Mouse (Mus musculus): ENCODE measurements at regions not wholly inside any gene's neighbourhood (a gene's known extent, or its start where the extent isn't known, plus 50 kb on each side); places are given as distances from the start of the nearest gene placed in this dataset.
"Not testable (repeated sequence)": the region's sequence is repeated elsewhere in the genome, so short reads cannot be mapped to it uniquely, and the experiment has no call there.

DNA sequence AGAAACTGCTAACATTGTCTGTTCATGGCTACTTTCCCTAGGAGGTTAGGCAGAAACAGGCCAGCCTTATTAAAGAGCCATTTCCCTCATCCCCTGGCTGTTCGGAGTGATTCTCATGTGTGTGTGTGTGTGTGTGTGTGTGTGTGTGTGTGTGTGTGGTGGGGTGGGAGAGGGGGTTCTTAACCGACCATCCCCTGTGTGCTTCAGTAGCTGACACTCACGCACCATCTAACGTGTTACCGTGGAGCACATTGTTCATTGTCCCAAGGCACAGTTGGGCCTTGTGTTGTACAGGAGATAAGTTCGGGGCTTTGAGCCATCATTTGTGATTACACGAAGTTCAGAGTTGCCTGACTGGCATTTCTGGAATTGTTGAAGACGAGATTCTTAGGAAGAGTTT, 97.8 kb upstream of the Arl4c start:
- DNase-seq (ENCODE audit: low spot score) = no peak
- Histone ChIP-seq H3K9me3 (ENCODE audit: control insufficient read depth, low read length) (no peaks in the 10 kb centered on the region), H3K4me1 (ENCODE audit: control insufficient read depth, insufficient read depth, low read length) (no peaks in the 10 kb centered on the region), H3K27ac (replicated peaks; ENCODE audit: low read depth, low read length) (no peak overlapping the region), H3K4me3 (ENCODE audit: low read depth, low read length) (no peak overlapping the region), H3K36me3 (ENCODE audit: control insufficient read depth, insufficient read depth, low read length) (no peaks in the 10 kb centered on the region), H3K27me3 (ENCODE audit: control insufficient read depth, insufficient read depth, low read length) (no peaks in the 10 kb centered on the region), H3K9ac (ENCODE audit: low read length) (no peak overlapping the region), H3K4me2 (ENCODE audit: low read depth, severe bottlenecking) (no peak overlapping the region)
- no peak for ATAC-seq (ENCODE audit: insufficient number of reproducible peaks, low FRiP score, low TSS enrichment, low read depth)
- WGBS = 68% methylated on average over 8 of the region's 8 CpGs

GRCm38 (mm10) chr1:88800411-88800810, 98.4 kb upstream of the Arl4c start:
- ATAC-seq (ENCODE audit: insufficient number of reproducible peaks, low FRiP score, low TSS enrichment, low read depth) (no peak), DNase-seq (ENCODE audit: low spot score) (no peak)
- Histone ChIP-seq H3K27ac (replicated peaks; ENCODE audit: low read depth, low read length) (no peak overlapping the region), H3K9ac (ENCODE audit: low read length) (no peak overlapping the region), H3K4me1 (ENCODE audit: control insufficient read depth, insufficient read depth, low read length) (no peaks in the 10 kb centered on the region), H3K4me3 (ENCODE audit: low read depth, low read length) (no peak overlapping the region), H3K27me3 (ENCODE audit: control insufficient read depth, insufficient read depth, low read length) (no peaks in the 10 kb centered on the region), H3K4me2 (ENCODE audit: low read depth, severe bottlenecking) (no peak overlapping the region), H3K36me3 (ENCODE audit: control insufficient read depth, insufficient read depth, low read length) (no peaks in the 10 kb centered on the region), H3K9me3 (ENCODE audit: control insufficient read depth, low read length) (no peaks in the 10 kb centered on the region)
- WGBS = 64% methylated on average over 5 of the region's 5 CpGs

DNA sequence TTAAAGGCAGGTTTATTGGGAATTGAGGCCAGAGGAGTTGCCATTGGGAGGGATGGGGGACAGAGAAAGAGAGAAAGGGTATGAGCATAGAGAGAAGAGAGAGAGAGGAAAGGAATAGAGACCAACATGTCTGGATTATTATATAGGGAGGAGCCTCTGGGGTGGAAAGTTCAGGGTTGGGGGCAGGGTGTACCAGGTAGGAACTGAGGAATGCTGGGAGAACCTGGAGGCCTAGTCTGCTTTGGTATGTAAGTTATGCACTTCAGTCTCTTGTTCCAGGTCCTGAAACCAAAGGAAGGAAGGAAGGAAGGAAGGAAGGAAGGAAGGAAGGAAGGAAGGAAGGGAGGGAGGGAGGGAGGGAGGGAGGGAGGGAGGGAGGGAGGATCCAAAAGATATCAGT, 99.1 kb upstream of the Arl4c start:
- H3K9me3 ChIP-seq (ENCODE audit: control insufficient read depth, low read length); ATAC-seq (ENCODE audit: insufficient number of reproducible peaks, low FRiP score, low TSS enrichment, low read depth); H3K27ac ChIP-seq (replicated peaks; ENCODE audit: low read depth, low read length); H3K36me3 ChIP-seq (ENCODE audit: control insufficient read depth, insufficient read depth, low read length); DNase-seq (ENCODE audit: low spot score); H3K4me3 ChIP-seq (ENCODE audit: low read depth, low read length); H3K4me1 ChIP-seq (ENCODE audit: control insufficient read depth, insufficient read depth, low read length); H3K27me3 ChIP-seq (ENCODE audit: control insufficient read depth, insufficient read depth, low read length); H3K4me2 ChIP-seq (ENCODE audit: low read depth, severe bottlenecking); H3K9ac ChIP-seq (ENCODE audit: low read length): not testable (repeated sequence)

GRCm38 (mm10) chr1:88806960-88807359, 104.9 kb upstream of the Arl4c start:
- H3K27me3 ChIP-seq (ENCODE audit: control insufficient read depth, insufficient read depth, low read length) = no peaks in the 10 kb centered on the region
- H3K9me3 ChIP-seq (ENCODE audit: control insufficient read depth, low read length) = no peaks in the 10 kb centered on the region
- no peak overlapping the region for H3K4me3 ChIP-seq (ENCODE audit: low read depth, low read length)
- no peak for ATAC-seq (ENCODE audit: insufficient number of reproducible peaks, low FRiP score, low TSS enrichment, low read depth)
- peaks cover 5% of the 10 kb centered on the region; the same call in 1 of the 2 replicates for H3K4me1 ChIP-seq (ENCODE audit: control insufficient read depth, insufficient read depth, low read length)
- no peak overlapping the region for H3K27ac ChIP-seq (replicated peaks; ENCODE audit: low read depth, low read length)
- DNase-seq (ENCODE audit: low spot score) = peak; percentile 34
- no peak overlapping the region for H3K9ac ChIP-seq (ENCODE audit: low read length)
- WGBS = 53% methylated on average over 6 of the region's 6 CpGs
- H3K4me2 ChIP-seq (ENCODE audit: low read depth, severe bottlenecking) = no peak overlapping the region
- H3K36me3 ChIP-seq (ENCODE audit: control insufficient read depth, insufficient read depth, low read length) = no peaks in the 10 kb centered on the region

GRCm38 (mm10) chr1:88807901-88808300, 105.9 kb upstream of the Arl4c start:
- H3K9me3 ChIP-seq (ENCODE audit: control insufficient read depth, low read length) = no peaks in the 10 kb centered on the region
- no peak overlapping the region for H3K9ac ChIP-seq (ENCODE audit: low read length)
- H3K27ac ChIP-seq (replicated peaks; ENCODE audit: low read depth, low read length) = no peak overlapping the region
- no peak for DNase-seq (ENCODE audit: low spot score)
- no peaks in the 10 kb centered on the region for H3K27me3 ChIP-seq (ENCODE audit: control insufficient read depth, insufficient read depth, low read length)
- H3K4me1 ChIP-seq (ENCODE audit: control insufficient read depth, insufficient read depth, low read length) = peaks cover 5% of the 10 kb centered on the region; the same call in 1 of the 2 replicates
- H3K36me3 ChIP-seq (ENCODE audit: control insufficient read depth, insufficient read depth, low read length) = no peaks in the 10 kb centered on the region
- no peak overlapping the region for H3K4me2 ChIP-seq (ENCODE audit: low read depth, severe bottlenecking)
- 90% methylated on average over 6 of the region's 6 CpGs for WGBS
- no peak overlapping the region for H3K4me3 ChIP-seq (ENCODE audit: low read depth, low read length)
- ATAC-seq (ENCODE audit: insufficient number of reproducible peaks, low FRiP score, low TSS enrichment, low read depth) = no peak

GRCm38 (mm10) chr1:88808508-88808907, 106.5 kb upstream of the Arl4c start:
- ATAC-seq (ENCODE audit: insufficient number of reproducible peaks, low FRiP score, low TSS enrichment, low read depth) (no peak), DNase-seq (ENCODE audit: low spot score) (no peak)
- Histone ChIP-seq H3K27me3 (ENCODE audit: control insufficient read depth, insufficient read depth, low read length) (no peaks in the 10 kb centered on the region), H3K4me1 (ENCODE audit: control insufficient read depth, insufficient read depth, low read length) (peaks cover 9% of the 10 kb centered on the region; the same call in 1 of the 2 replicates), H3K9ac (ENCODE audit: low read length) (no peak overlapping the region), H3K9me3 (ENCODE audit: control insufficient read depth, low read length) (no peaks in the 10 kb centered on the region), H3K27ac (replicated peaks; ENCODE audit: low read depth, low read length) (no peak overlapping the region), H3K4me2 (ENCODE audit: low read depth, severe bottlenecking) (no peak overlapping the region), H3K36me3 (ENCODE audit: control insufficient read depth, insufficient read depth, low read length) (no peaks in the 10 kb centered on the region), H3K4me3 (ENCODE audit: low read depth, low read length) (no peak overlapping the region)
- WGBS = 74% methylated on average over 3 of the region's 3 CpGs

- H3K4me2 ChIP-seq (ENCODE audit: low read depth, severe bottlenecking) = no peak overlapping the region
- ATAC-seq (ENCODE audit: insufficient number of reproducible peaks, low FRiP score, low TSS enrichment, low read depth) (no peak), DNase-seq (ENCODE audit: low spot score) (peak; percentile 39)
Observed at GRCm38 (mm10) chr1:88809756-88810155, 107.7 kb upstream of the Arl4c start.

GRCm38 (mm10) chr1:88813200-88813599, 111.2 kb upstream of the Arl4c start:
- no peak for DNase-seq (ENCODE audit: low spot score)
- Histone ChIP-seq H3K4me3 (ENCODE audit: low read depth, low read length) (no peak overlapping the region), H3K4me1 (ENCODE audit: control insufficient read depth, insufficient read depth, low read length) (peaks cover 9% of the 10 kb centered on the region; the same call in 1 of the 2 replicates), H3K27ac (replicated peaks; ENCODE audit: low read depth, low read length) (no peak overlapping the region), H3K27me3 (ENCODE audit: control insufficient read depth, insufficient read depth, low read length) (no peaks in the 10 kb centered on the region), H3K4me2 (ENCODE audit: low read depth, severe bottlenecking) (no peak overlapping the region), H3K9ac (ENCODE audit: low read length) (no peak overlapping the region), H3K36me3 (ENCODE audit: control insufficient read depth, insufficient read depth, low read length) (no peaks in the 10 kb centered on the region), H3K9me3 (ENCODE audit: control insufficient read depth, low read length) (no peaks in the 10 kb centered on the region)
- ATAC-seq (ENCODE audit: insufficient number of reproducible peaks, low FRiP score, low TSS enrichment, low read depth) = no peak
- 45% methylated on average over 7 of the region's 7 CpGs for WGBS

More at GRCm38 (mm10) chr1:88809756-88810155, 107.7 kb upstream of the Arl4c start:
- Histone ChIP-seq H3K27ac (replicated peaks; ENCODE audit: low read depth, low read length) (no peak overlapping the region), H3K4me3 (ENCODE audit: low read depth, low read length) (no peak overlapping the region), H3K36me3 (ENCODE audit: control insufficient read depth, insufficient read depth, low read length) (no peaks in the 10 kb centered on the region), H3K4me1 (ENCODE audit: control insufficient read depth, insufficient read depth, low read length) (peaks cover 9% of the 10 kb centered on the region; the same call in 1 of the 2 replicates), H3K27me3 (ENCODE audit: control insufficient read depth, insufficient read depth, low read length) (no peaks in the 10 kb centered on the region), H3K9me3 (ENCODE audit: control insufficient read depth, low read length) (no peaks in the 10 kb centered on the region), H3K9ac (ENCODE audit: low read length) (no peak overlapping the region)
- whole genome bisulfite sequencing = 49% methylated on average over 2 of the region's 2 CpGs

DNA sequence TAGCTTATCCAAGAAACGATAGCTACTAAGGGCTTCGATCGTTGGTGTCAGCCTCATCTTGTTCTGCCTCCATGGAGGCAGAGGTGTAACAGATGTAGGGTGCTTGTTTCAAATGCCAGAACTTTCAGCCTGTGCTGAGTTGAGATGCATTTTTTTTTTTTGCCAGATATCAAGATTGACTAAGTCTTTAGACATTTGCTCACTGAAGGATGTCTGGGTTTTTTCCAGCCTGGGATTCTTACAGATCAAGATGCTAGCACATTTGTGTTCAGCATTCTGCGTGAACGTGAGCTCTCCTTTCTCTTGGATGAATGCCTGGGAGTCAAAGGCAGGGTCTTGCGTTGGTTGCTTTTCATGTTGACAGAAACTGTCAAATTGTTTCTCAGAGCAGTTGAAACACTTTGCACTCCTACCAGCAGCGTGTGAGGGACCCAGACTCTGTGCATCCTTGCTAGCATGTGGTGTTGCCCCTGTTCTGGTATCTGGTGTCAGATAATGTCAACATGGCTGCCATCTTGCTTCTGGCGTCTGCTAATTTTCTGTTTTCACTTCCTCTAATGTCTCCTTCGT, 114.4 kb upstream of the Arl4c start:
- 89% methylated on average over 9 of the region's 9 CpGs for WGBS
- no peaks in the 10 kb centered on the region for H3K36me3 ChIP-seq (ENCODE audit: control insufficient read depth, insufficient read depth, low read length)
- no peak overlapping the region for H3K4me2 ChIP-seq (ENCODE audit: low read depth, severe bottlenecking)
- ATAC-seq (ENCODE audit: insufficient number of reproducible peaks, low FRiP score, low TSS enrichment, low read depth) (no peak), DNase-seq (ENCODE audit: low spot score) (no peak)
- H3K27ac ChIP-seq (replicated peaks; ENCODE audit: low read depth, low read length) = no peak overlapping the region
- no peak overlapping the region for H3K4me3 ChIP-seq (ENCODE audit: low read depth, low read length)
- H3K9ac ChIP-seq (ENCODE audit: low read length) = no peak overlapping the region
- H3K9me3 ChIP-seq (ENCODE audit: control insufficient read depth, low read length) = no peaks in the 10 kb centered on the region
- H3K4me1 ChIP-seq (ENCODE audit: control insufficient read depth, insufficient read depth, low read length) = peaks cover 10% of the 10 kb centered on the region; the same call in 1 of the 2 replicates
- H3K27me3 ChIP-seq (ENCODE audit: control insufficient read depth, insufficient read depth, low read length) = no peaks in the 10 kb centered on the region
